21 mouse cellular contexts compared by ENCODE assay signal in genomic region chr13:46652671-46653070, GRCm38 (mm10). TPM values are rescaled to one million over a fixed set of nuclear protein-coding genes. Genes with fewer than 3 reads are reported as not detected.
DNase-seq lines count a peak whose midpoint lies in the region; ATAC-seq and TF ChIP-seq lines count a peak whose summit lies in the region.
"Had no signal": no experiment of that assay in that cellular context is flagged by ENCODE, and none has a peak within 500 bp of the region (broad histone marks: within the 10 kb centered on the region; RNA-seq: fewer than 3 reads in every experiment).

No protein-coding gene starts in this region.

- WGBS in intestine, postnatal 0 days, result 47% methylated on average over 7 of the region's 7 CpGs
- WGBS in intestine, embryonic 15.5 days, result 78% methylated on average over 7 of the region's 7 CpGs
- WGBS in liver, adult 2 months, result 22% methylated on average over 7 of the region's 7 CpGs
- 75% methylated on average over 7 of the region's 7 CpGs for WGBS in liver, embryonic 12.5 days (ENCODE audit: insufficient replicate concordance)
- WGBS in forebrain, embryonic 10.5 days, result 90% methylated on average over 7 of the region's 7 CpGs

- peak; percentile 33; the same call in 1 of the 2 replicates for ATAC-seq in intestine, postnatal 0 days
- no peak for ATAC-seq in intestine, embryonic 15.5 days
- no peak for ATAC-seq in liver, embryonic 12.5 days
- ATAC-seq: forebrain, embryonic 13.5 days; forebrain, embryonic 15.5 days had no signal

- no peaks in the 10 kb centered on the region for H3K4me1 ChIP-seq in intestine, postnatal 0 days (replicated peaks; ENCODE audit: control insufficient read depth, insufficient read depth, low read length)
- no peaks in the 10 kb centered on the region for H3K4me1 ChIP-seq in intestine, embryonic 15.5 days (replicated peaks)
- H3K4me1 ChIP-seq in liver, adult 2 months (ENCODE audit: control insufficient read depth, insufficient read depth, low read length), result peaks cover 4% of the 10 kb centered on the region
- no peaks in the 10 kb centered on the region for H3K4me1 ChIP-seq in liver, embryonic 12.5 days
- peaks cover 5% of the 10 kb centered on the region for H3K4me1 ChIP-seq in forebrain, embryonic 10.5 days
- H3K4me1 ChIP-seq: embryonic facial prominence, embryonic 15.5 days had no signal

- no peak overlapping the region for H3K4me3 ChIP-seq in intestine, postnatal 0 days (ENCODE audit: low read depth, low read length)
- no peak overlapping the region for H3K4me3 ChIP-seq in intestine, embryonic 15.5 days (replicated peaks)
- no peak overlapping the region for H3K4me3 ChIP-seq in liver, adult 2 months (ENCODE audit: insufficient read depth, low read depth, low read length)
- no peak overlapping the region for H3K4me3 ChIP-seq in liver, embryonic 12.5 days
- H3K4me3 ChIP-seq in forebrain, embryonic 10.5 days, result no peak overlapping the region
- H3K4me3 ChIP-seq: embryonic facial prominence, embryonic 13.5 days; embryonic facial prominence, embryonic 15.5 days; erythroblast, embryonic 14.5 days; forebrain, embryonic 13.5 days; forebrain, embryonic 15.5 days had no signal

- TF ChIP-seq POLR2A in liver, adult 2 months (IDR thresholded peaks at IDR 0.05; ENCODE audit: extremely low read depth, insufficient read depth, low read length), result no peak

- no peaks in the 10 kb centered on the region for H3K27me3 ChIP-seq in intestine, postnatal 0 days (replicated peaks; ENCODE audit: control insufficient read depth, insufficient read depth, low read length)
- no peaks in the 10 kb centered on the region for H3K27me3 ChIP-seq in intestine, embryonic 15.5 days (replicated peaks)
- no peaks in the 10 kb centered on the region for H3K27me3 ChIP-seq in liver, adult 2 months (ENCODE audit: control insufficient read depth, insufficient read depth, low read length)
- no peaks in the 10 kb centered on the region for H3K27me3 ChIP-seq in liver, embryonic 12.5 days (replicated peaks)
- H3K27me3 ChIP-seq in forebrain, embryonic 10.5 days (ENCODE audit: poor library complexity, severe bottlenecking), result no peaks in the 10 kb centered on the region
- H3K27me3 ChIP-seq: embryonic facial prominence, embryonic 13.5 days; embryonic facial prominence, embryonic 15.5 days; forebrain, embryonic 13.5 days; forebrain, embryonic 15.5 days had no signal

- H3K36me3 ChIP-seq in intestine, postnatal 0 days (ENCODE audit: control insufficient read depth, insufficient read depth), result no peaks in the 10 kb centered on the region
- H3K36me3 ChIP-seq in intestine, embryonic 15.5 days, result no peaks in the 10 kb centered on the region
- H3K36me3 ChIP-seq in liver, adult 2 months (ENCODE audit: control insufficient read depth, insufficient read depth, low read length), result no peaks in the 10 kb centered on the region
- H3K36me3 ChIP-seq in liver, embryonic 12.5 days, result no peaks in the 10 kb centered on the region
- no peaks in the 10 kb centered on the region for H3K36me3 ChIP-seq in forebrain, embryonic 10.5 days (replicated peaks)
- H3K36me3 ChIP-seq: embryonic facial prominence, embryonic 13.5 days; embryonic facial prominence, embryonic 15.5 days; forebrain, embryonic 15.5 days had no signal

- peak; percentile 92 for DNase-seq in liver, adult 2 months (ENCODE audit: extremely low read depth, low read depth, low spot score)
- peak; percentile 40 for DNase-seq in yolk sac, embryonic 10.5 days (ENCODE audit: low spot score)
- no peak for DNase-seq in forebrain, embryonic 10.5 days (ENCODE audit: extremely low spot score, low spot score)
- DNase-seq: adrenal gland, adult 2 months; adrenal gland, postnatal 10 days; adrenal gland, postnatal 25 days; cerebellum, adult 11 months; cerebellum, adult 18-20 months; cerebellum, adult 8-10 months; cerebellum, adult 9-11 months; cerebellum, postnatal 14 days; cerebellum, postnatal 36 days; embryo, embryonic 11 days had no signal

- H3K27ac ChIP-seq in intestine, postnatal 0 days (ENCODE audit: low read depth, low read length), result no peak overlapping the region; the same call in 1 of the 2 replicates
- no peak overlapping the region for H3K27ac ChIP-seq in intestine, embryonic 15.5 days
- H3K27ac ChIP-seq in liver, adult 2 months (replicated peaks; ENCODE audit: insufficient read depth, low read depth, low read length), result peak overlapping the region; percentile 61
- no peak overlapping the region for H3K27ac ChIP-seq in liver, embryonic 12.5 days
- H3K27ac ChIP-seq in forebrain, embryonic 10.5 days, result no peak overlapping the region
- H3K27ac ChIP-seq: embryonic facial prominence, embryonic 13.5 days; embryonic facial prominence, embryonic 15.5 days; forebrain, embryonic 13.5 days; forebrain, embryonic 15.5 days had no signal

- H3K4me2 ChIP-seq in intestine, postnatal 0 days (replicated peaks; ENCODE audit: low read depth), result no peak overlapping the region; the same call in 1 of the 2 replicates
- no peak overlapping the region for H3K4me2 ChIP-seq in intestine, embryonic 15.5 days (replicated peaks)
- no peak overlapping the region for H3K4me2 ChIP-seq in liver, embryonic 12.5 days
- H3K4me2 ChIP-seq: embryonic facial prominence, embryonic 13.5 days; embryonic facial prominence, embryonic 15.5 days; forebrain, embryonic 13.5 days; forebrain, embryonic 15.5 days had no signal

- H3K9ac ChIP-seq in intestine, postnatal 0 days (ENCODE audit: low read depth, low read length), result no peak overlapping the region
- no peak overlapping the region for H3K9ac ChIP-seq in intestine, embryonic 15.5 days
- no peak overlapping the region for H3K9ac ChIP-seq in liver, adult 2 months (ENCODE audit: low read depth, low read length)
- no peak overlapping the region for H3K9ac ChIP-seq in liver, embryonic 12.5 days
- H3K9ac ChIP-seq: embryonic facial prominence, embryonic 13.5 days; embryonic facial prominence, embryonic 15.5 days; forebrain, embryonic 13.5 days; forebrain, embryonic 15.5 days had no signal

- no peaks in the 10 kb centered on the region for H3K9me3 ChIP-seq in intestine, postnatal 0 days (ENCODE audit: control insufficient read depth)
- H3K9me3 ChIP-seq in intestine, embryonic 15.5 days, result no peaks in the 10 kb centered on the region
- H3K9me3 ChIP-seq in liver, embryonic 12.5 days (replicated peaks), result no peaks in the 10 kb centered on the region
- H3K9me3 ChIP-seq in forebrain, embryonic 10.5 days, result no peaks in the 10 kb centered on the region
- H3K9me3 ChIP-seq: embryonic facial prominence, embryonic 15.5 days; forebrain, embryonic 13.5 days; forebrain, embryonic 15.5 days had no signal

- TF ChIP-seq CTCF in intestine, postnatal 0 days (IDR thresholded peaks at IDR 0.05; ENCODE audit: low read depth), result no peak
- no peak for TF ChIP-seq CTCF in liver, adult 2 months (IDR thresholded peaks at IDR 0.05; ENCODE audit: low read depth, low read length)

- H3K79me2 ChIP-seq in liver, adult 2 months (ENCODE audit: control insufficient read depth, insufficient read depth, low read length), result no peaks in the 10 kb centered on the region

RNA-seq across cellular contexts. Expression of gene Fam8a1, which starts 16.7 kb away (rescaled TPM):
- polyA plus RNA-seq in intestine, postnatal 0 days (2015; fragmentation: Nextera tagmentation; extraction: Ambion mirVana), result 14.9 and 15.9 TPM in 2 replicates
- polyA plus RNA-seq in intestine, embryonic 15.5 days (2015; fragmentation: Nextera tagmentation; extraction: Ambion mirVana), result 9.4 and 9.9 TPM in 2 replicates
- total RNA-seq in liver, adult 2 months (2014; rRNA removed), result 38.7 and 39.3 TPM in 2 replicates
- polyA plus RNA-seq in liver, adult 2 months (2012; rRNA removed), result 16.5 and 19.2 TPM in 2 replicates
- 6.6 and 7.0 TPM in 2 replicates for polyA plus RNA-seq in liver, embryonic 12.5 days (2016; fragmentation: Nextera tagmentation; extraction: Ambion mirVana)
- 6.7 and 7.4 TPM in 2 replicates for polyA plus RNA-seq in forebrain, embryonic 10.5 days (2016; fragmentation: Nextera tagmentation; extraction: Ambion mirVana)
